Mouse (Mus musculus) T-cell, adult 2 months (primary cell): ENCODE measurements around the gene Afm.

ENCODE experiments used
- DNase-seq: peaks from one replicate; pipeline ENCODE4 v3.0.0; 2022; ENCODE audit warnings: low spot score

The Afm gene

GRCm38 (mm10) chr5:90518356-90519100, at the start of gene Afm:
Afm (plus strand) TSS chr5:90518932.
- DNase-seq, result no peak

GRCm38 (mm10) chr5:90470836-90471235, 47.9 kb upstream of the Afm start:
- no peak for DNase-seq

GRCm38 (mm10) chr5:90473902-90474301, 44.8 kb upstream of the Afm start:
- no peak for DNase-seq

- no peak for DNase-seq
Measured at GRCm38 (mm10) chr5:90474369-90474768, 44.4 kb upstream of the Afm start.

GRCm38 (mm10) chr5:90476741-90477140, 42.0 kb upstream of the Afm start:
- DNase-seq, result no peak

- no peak for DNase-seq
Measured at GRCm38 (mm10) chr5:90477308-90478140, 41.2 kb upstream of the Afm start.

- DNase-seq, result no peak
Measured at GRCm38 (mm10) chr5:90478886-90479285, 39.8 kb upstream of the Afm start.

GRCm38 (mm10) chr5:90485597-90485996, 33.1 kb upstream of the Afm start:
- no peak for DNase-seq

GRCm38 (mm10) chr5:90488323-90488722, 30.4 kb upstream of the Afm start:
- no peak for DNase-seq

- DNase-seq, result no peak
Measured at GRCm38 (mm10) chr5:90490518-90490917, 28.2 kb upstream of the Afm start, which contains the start of gene Afp. Afp (plus strand) TSS chr5:90490737.

GRCm38 (mm10) chr5:90492440-90492839, 26.3 kb upstream of the Afm start:
- DNase-seq, result peak; percentile 75

GRCm38 (mm10) chr5:90494308-90494707, 24.4 kb upstream of the Afm start:
- no peak for DNase-seq

GRCm38 (mm10) chr5:90499509-90499908, 19.2 kb upstream of the Afm start:
- DNase-seq, result no peak

- DNase-seq, result peak; percentile 66
Measured at GRCm38 (mm10) chr5:90500714-90501113, 18.0 kb upstream of the Afm start.

GRCm38 (mm10) chr5:90501752-90502151, 17.0 kb upstream of the Afm start:
- no peak for DNase-seq

- DNase-seq, result no peak
Measured at GRCm38 (mm10) chr5:90504742-90505141, 14.0 kb upstream of the Afm start.

GRCm38 (mm10) chr5:90506507-90506906, 12.2 kb upstream of the Afm start:
- DNase-seq, result no peak

GRCm38 (mm10) chr5:90507411-90507949, 11.3 kb upstream of the Afm start:
- DNase-seq, result no peak

GRCm38 (mm10) chr5:90509828-90510592, 8.7 kb upstream of the Afm start:
- DNase-seq, result no peak

- no peak for DNase-seq
Measured at GRCm38 (mm10) chr5:90512288-90512955, 6.3 kb upstream of the Afm start.

- no peak for DNase-seq
Measured at GRCm38 (mm10) chr5:90515561-90515960, 3.2 kb upstream of the Afm start.

- DNase-seq, result no peak
Measured at GRCm38 (mm10) chr5:90551191-90551590, 32.5 kb downstream of the Afm start.
